Mouse (Mus musculus) layer of hippocampus, postnatal 36 days (tissue): ENCODE measurements around the gene Rraga. TPM values are rescaled to one million over a fixed set of nuclear protein-coding genes. Genes with fewer than 3 reads are reported as not detected.
"Not testable (repeated sequence)": the region's sequence is repeated elsewhere in the genome, so short reads cannot be mapped to it uniquely, and the experiment has no call there.

Experiments used
- DNase-seq, 2 experiments: peaks; one replicate each; pipeline ENCODE4 v3.0.0; 2022
- total RNA-seq, 2 experiments: library from RNA; stranded (reverse); gene quantifications; 2 replicates each; pipeline ENCODE4 v1.2.3; 2021

The Rraga gene
- total RNA-seq, 2 experiments from 2014 or later: 129 to 144 TPM

- DNase-seq: no peak
Measured at GRCm38 (mm10) chr4:86591304-86591703, 15.8 kb downstream of the Rraga start.

GRCm38 (mm10) chr4:86611524-86612288, 36.2 kb downstream of the Rraga start, which contains the start of gene Haus6:
TSS of gene Haus6 (minus strand) at chr4:86612055.
- peak; percentile 88 to 92 for DNase-seq

- no peak for DNase-seq
Measured at GRCm38 (mm10) chr4:86612289-86612620, 36.8 kb downstream of the Rraga start.

- DNase-seq: no peak
Measured at GRCm38 (mm10) chr4:86620506-86620905, 45.0 kb downstream of the Rraga start.

- DNase-seq: no peak
Measured at GRCm38 (mm10) chr4:86622116-86622515, 46.6 kb downstream of the Rraga start.

- DNase-seq: not testable (repeated sequence)
Measured at GRCm38 (mm10) chr4:86622532-86622931, 47.1 kb downstream of the Rraga start.

- no peak for DNase-seq
Measured at GRCm38 (mm10) chr4:86625463-86625862, 50.0 kb downstream of the Rraga start.

GRCm38 (mm10) chr4:86626496-86626895, 51.0 kb downstream of the Rraga start:
- not testable (repeated sequence) for DNase-seq

Other genes starting within 250 kb of the Rraga start
- not detected for gene Saxo1, start 17.3 kb upstream of the Rraga start, total RNA-seq
- 1 to 10 TPM; 8.0 to 8.2 TPM for gene Haus6, start 36.4 kb downstream of the Rraga start, total RNA-seq
- gene Plin2, start 94.4 kb downstream of the Rraga start, total RNA-seq: 10 to 100 TPM; 10.3 to 12.9 TPM
- gene Dennd4c, start 172.9 kb downstream of the Rraga start, total RNA-seq: 10 to 100 TPM; 10.5 to 11.1 TPM